Mouse (Mus musculus) cortical plate, adult 2 months (tissue): ENCODE measurements at regions not wholly inside any gene's neighbourhood (a gene's known extent, or its start where the extent isn't known, plus 50 kb on each side); places are given as distances from the start of the nearest gene placed in this dataset.

Experiments
- CTCF ChIP-seq: fragments of 200-500 bp; IDR thresholded peaks from 2 replicates; pipeline ENCODE4 v1.5.1; 2011; ENCODE audit warnings: mild to moderate bottlenecking, control low read depth, low read length; ENCODE audit not compliant: insufficient read depth; ENCODE audit errors: extremely low read depth
- POLR2A ChIP-seq: fragments of 200-500 bp; IDR thresholded peaks from 2 replicates; pipeline ENCODE4 v1.6.1; 2011; ENCODE audit warnings: mild to moderate bottlenecking, low read length, control low read depth; ENCODE audit not compliant: insufficient read depth; ENCODE audit errors: extremely low read depth

GRCm38 (mm10) chr2:85265037-85265524 lies 68.1 kb upstream of the Lrrc55 start:
- TF ChIP-seq POLR2A (no peak), CTCF (no peak)
